Mouse (Mus musculus) C2C12 (cell line): ENCODE results near the gene Cog6.

Source experiments
- CTCF ChIP-seq: IDR thresholded peaks from one replicate; pipeline ENCODE4 v1.5.1; 2011; ENCODE audit not compliant: control insufficient read depth, insufficient read depth, insufficient read length
- USF1 ChIP-seq: IDR thresholded peaks from one replicate; pipeline ENCODE4 v1.6.1; 2011; ENCODE audit warnings: low read depth, mild to moderate bottlenecking, control low read depth, moderate library complexity

DNA sequence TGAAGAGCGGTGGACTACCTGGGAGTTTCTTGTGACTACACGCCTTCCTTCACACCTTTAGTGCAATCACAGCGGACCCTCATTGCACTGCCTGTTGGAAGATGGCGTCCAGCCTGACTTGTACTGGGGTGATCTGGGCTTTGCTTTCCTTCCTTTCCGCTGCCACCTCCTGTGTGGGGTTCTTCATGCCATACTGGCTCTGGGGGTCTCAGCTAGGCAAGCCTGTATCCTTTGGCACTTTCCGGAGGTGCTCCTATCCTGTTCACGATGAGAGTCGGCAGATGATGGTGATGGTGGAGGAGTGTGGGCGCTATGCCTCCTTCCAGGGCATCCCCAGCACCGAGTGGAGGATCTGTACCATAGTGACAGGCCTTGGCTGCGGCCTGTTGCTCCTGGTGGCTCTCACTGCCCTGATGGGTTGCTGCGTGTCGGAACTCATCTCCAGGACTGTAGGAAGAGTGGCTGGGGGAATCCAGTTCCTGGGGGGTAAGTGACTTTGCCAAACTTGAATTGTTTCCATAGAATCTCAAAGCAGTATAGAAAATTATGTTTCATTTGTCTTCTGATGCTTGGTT lies 26.3 kb upstream of the Cog6 start:
- TF ChIP-seq USF1 (no peak), CTCF (no peak)
